Mouse (Mus musculus) adrenal gland, postnatal 25 days (tissue): ENCODE data around the gene Pafah1b2. TPM values are rescaled to one million over a fixed set of nuclear protein-coding genes. Genes with fewer than 3 reads are reported as not detected.

Source experiments
- DNase-seq: peaks from one replicate; pipeline ENCODE4 v3.0.0; 2021; ENCODE audit warnings: mixed read lengths
- microRNA-seq, 2 experiments: library from miRNA; unstranded; fragments of <30 nt; microRNA quantifications; one replicate each; pipeline ENCODE4 v1.2.0; 2021
- total RNA-seq: library from RNA; stranded (reverse); gene quantifications from 2 replicates; pipeline ENCODE4 v1.2.3, GENCODE M21; 2021

Gene Pafah1b2
- total RNA-seq, 1 experiment from 2014 or later, result 146 TPM

GRCm38 (mm10) chr9:45941329-45941888 lies 71.1 kb downstream of the Pafah1b2 start:
- DNase-seq, result no peak

GRCm38 (mm10) chr9:45939794-45940193 lies 72.7 kb downstream of the Pafah1b2 start:
- DNase-seq, result no peak

DNA sequence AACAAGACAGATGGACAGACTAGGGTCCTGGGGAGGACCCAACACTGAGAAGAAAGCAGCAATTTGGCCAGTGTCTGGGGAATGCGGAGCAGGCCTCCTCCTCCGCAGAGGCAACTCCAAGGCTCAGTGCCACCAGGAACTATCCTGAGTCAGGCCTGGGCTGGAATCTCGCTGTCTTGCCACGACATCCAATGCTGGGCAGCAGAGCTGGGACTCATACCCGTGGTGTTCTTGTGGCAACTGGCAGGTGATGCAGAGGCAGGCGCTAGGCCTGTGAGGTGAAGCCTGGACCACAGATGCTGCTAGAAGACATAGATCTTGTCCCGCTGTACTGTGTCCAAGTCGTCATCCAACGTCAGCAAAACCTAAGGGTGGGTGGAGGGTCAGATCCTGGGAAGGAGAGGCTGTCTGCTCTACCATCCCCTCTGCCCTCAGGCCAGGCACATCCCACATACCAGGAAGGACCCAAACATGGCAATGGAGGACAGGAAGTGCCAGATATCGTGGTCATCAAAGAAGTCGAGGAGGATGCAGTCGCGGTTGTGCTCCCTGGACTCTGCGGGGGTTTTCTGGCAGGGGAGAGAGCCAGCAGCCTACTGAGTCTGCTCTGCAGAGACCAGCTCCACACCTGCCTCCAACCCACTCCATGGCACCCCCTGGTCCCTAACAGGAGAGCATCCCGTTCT lies 73.4 kb downstream of the Pafah1b2 start:
- DNase-seq, result no peak

DNA sequence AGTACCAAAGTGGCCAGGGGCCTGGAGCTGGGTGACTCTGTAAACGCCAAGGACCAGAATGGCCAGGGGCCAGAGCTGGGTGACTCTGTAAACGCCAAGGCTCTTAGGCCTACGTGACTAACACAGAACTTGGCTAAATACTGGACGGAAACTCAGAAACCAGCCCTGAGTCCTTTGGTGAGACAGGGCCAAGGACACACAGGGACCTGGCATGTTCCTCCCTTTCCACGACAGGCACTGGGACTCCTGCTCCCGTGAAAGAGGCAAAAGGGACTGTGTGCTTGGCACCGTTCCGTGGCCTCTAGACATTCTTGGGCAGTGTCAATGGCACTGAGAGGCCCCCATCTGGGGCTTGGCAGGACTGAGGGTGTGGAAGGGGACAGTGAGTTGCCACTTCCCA lies 74.4 kb downstream of the Pafah1b2 start:
- DNase-seq, result peak; percentile 77

DNA sequence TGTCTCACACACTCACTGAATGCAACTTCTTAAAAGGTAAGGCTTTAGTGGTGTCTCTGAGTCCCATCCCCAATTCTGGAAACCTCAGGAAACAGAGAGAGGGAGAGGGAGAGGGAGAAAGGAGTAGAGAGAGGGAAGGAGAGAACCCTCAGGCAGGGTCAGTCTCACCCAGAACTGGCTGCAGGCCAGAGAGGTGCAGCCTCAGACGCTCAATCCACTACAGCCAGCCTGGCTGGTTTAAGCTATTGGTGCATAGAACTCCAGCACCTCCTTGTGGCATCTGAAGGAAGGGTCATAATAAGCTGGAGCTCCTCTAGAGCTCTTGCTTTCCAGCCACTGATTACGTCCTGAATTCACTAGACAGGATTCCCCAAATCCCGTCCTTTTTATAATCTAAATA lies 75.6 kb downstream of the Pafah1b2 start:
- DNase-seq, result peak; percentile 66

DNA sequence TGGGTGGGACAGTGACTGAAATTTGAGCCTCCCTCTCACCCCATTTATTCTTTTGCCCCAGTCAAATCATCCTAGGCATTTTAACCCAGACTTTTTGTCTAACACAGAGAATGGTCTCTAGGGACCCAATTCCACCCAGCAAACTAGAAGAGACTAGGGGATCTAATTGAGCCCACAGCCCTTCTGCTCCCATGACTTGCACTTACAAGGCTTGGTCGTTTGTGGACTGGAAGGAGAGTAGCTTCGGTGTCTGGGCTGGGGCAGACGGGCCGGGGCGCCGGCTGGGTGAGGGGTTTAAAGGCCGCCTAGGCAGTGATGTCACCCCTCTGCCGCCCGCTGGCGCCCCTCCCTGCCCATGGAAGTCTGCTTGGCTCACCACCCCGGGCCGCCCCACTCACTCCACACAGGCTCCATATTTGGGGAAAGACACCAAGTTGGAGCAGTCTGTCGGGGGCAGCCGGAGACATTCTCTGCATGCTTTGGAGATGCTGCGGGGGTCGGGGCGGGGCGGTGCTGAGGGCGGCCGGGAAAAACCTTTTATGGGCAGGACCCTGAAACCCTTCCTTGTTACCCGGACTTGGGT lies 76.8 kb downstream of the Pafah1b2 start, which contains the start of gene Tagln:
Gene Tagln (minus strand): TSS at position 431 of the 583 bp plus-strand sequence.
- no peak for DNase-seq

- DNase-seq, result no peak
These were observed 79.7 kb downstream of the Pafah1b2 start for GRCm38 (mm10) chr9:45932571-45933415.

DNA sequence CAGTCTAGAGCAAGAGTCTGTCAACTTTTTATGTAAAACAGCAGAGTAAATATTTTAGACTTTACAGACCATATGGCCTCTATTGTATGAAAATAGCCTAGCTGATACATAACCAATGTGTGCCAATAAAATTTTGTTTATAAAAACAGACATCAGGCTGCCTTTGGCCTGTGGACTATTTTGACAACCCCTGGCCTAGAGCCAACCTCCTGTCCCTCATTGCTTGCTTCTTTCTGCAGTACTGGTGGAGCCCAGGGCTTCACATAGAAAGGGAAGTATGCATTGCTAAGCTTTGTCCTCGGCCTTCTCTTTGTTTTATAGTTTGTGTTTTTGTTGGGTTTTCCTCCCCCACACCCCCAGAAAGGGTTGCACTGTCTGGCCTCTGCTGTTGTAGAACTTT lies 80.5 kb downstream of the Pafah1b2 start:
- DNase-seq, result no peak

DNA sequence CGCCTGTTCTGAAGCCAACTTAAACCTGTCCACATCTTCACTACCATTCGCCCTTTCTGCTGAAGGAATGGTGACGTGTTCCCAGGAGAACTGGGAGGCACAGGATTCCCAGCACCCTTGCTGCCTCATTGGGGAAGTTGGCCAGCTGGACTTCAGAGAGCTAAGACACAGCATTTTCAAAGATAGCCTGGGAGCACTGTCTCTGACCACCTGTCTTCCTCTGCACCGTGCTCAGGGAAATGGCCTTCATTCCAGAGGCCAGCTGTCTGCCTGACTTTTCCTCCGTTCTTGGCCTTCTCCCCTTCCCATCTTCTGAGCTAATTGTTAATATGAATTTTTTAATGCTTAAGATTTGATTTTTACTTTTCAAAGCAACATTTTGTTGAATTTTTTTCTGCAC lies 83.2 kb downstream of the Pafah1b2 start:
- no peak for DNase-seq

DNA sequence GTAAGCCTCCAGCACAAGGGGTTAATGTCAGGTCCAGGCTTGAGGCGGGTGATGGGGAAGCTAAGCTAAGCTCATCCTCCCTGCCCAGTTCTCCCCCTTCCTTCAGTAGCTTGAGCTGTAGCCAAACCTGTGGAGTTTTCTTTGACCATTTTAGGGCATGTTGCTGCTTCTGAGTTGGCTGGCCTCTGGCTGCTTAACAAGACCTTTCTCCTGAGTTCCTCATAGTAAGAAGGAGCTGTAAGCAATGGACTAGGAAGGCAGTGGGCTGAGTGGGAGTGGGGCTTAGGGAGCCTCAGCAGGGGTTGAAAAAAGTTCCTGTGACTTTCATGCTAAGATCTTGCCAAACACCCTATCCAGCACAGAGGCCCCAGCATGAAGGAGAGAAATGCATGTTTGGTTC lies 92.6 kb downstream of the Pafah1b2 start:
- DNase-seq, result no peak

DNA sequence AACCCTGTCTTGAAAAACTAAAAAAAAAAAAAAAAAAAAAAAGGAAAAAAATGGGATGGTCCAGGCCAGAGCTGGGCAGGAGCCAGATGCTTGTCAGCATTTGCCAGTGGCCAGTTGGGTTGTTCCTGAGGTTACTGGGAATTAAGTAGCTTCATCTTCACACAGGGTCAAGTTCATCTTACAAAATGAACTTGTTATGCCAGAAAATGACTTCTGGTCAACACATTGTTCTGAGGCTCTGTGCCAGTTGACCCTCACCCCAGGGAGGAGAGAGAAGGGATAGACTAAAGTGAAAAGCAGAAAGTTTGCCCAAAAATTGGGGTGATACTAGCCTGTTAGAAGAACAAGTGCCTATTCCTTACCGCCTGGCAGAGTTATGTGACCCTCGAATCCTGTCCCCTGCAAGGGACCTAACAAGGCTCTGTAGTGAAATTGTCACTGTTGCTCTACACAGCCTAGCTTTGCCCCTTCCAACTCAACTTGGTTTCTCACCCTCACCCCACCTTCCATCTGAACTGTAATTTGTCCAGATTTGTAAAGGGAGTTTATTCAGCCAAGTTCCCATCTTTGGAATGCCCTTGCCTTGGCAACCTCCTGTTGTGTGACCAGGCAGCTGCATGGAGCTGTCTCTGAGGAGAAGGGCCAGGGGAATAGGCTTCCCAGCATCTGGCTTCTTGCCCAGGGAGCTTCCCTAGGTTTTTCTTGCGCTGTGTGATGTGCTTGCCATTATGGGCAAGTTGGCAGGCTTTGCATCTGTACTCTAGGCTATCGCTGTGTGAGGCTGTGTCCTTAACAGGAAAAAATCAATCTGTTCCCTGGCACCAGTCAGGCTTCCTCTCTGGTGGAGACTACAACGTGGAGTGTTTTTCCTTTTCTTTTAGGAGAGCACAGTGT lies 95.2 kb downstream of the Pafah1b2 start:
- peak; percentile 61 for DNase-seq

GRCm38 (mm10) chr9:45915659-45916058 lies 96.8 kb downstream of the Pafah1b2 start:
- DNase-seq, result no peak

Small RNA genes within 50 kb of the gene (microRNA-seq; reads per million reads assigned to microRNA genes)
- gene Mir7087, result 0.69 to 1.1 reads per million in 2 experiments

Other genes starting within 250 kb of the Pafah1b2 start
- gene Cep164, start 184.0 kb downstream of the Pafah1b2 start, total RNA-seq, result 20.6 and 23.1 TPM in 2 replicates
- 22.6 and 31.1 TPM in 2 replicates for gene Bace1, start 174.1 kb downstream of the Pafah1b2 start, total RNA-seq
- gene Pcsk7, start 106.2 kb downstream of the Pafah1b2 start, total RNA-seq, result 28.9 and 33.7 TPM in 2 replicates
- 51.8 and 56.0 TPM in 2 replicates for gene Rnf214, start 105.8 kb downstream of the Pafah1b2 start, total RNA-seq
- gene Tagln, start 76.6 kb downstream of the Pafah1b2 start, total RNA-seq, result 51.0 and 70.2 TPM in 2 replicates
- gene Sidt2, start 57.4 kb downstream of the Pafah1b2 start, total RNA-seq, result 286 and 328 TPM in 2 replicates
- 57.3 and 63.2 TPM in 2 replicates for gene Sik3, start 130 bp upstream of the Pafah1b2 start, total RNA-seq
- 0.52 and 119 TPM in 2 replicates for gene Apoa1, start 215.9 kb upstream of the Pafah1b2 start, total RNA-seq
- 2.2 and 32.9 TPM in 2 replicates for gene Apoc3, start 222.9 kb upstream of the Pafah1b2 start, total RNA-seq
- 1.00 TPM in 1 of 2 replicates, not detected in the other for gene Apoa4, start 228.0 kb upstream of the Pafah1b2 start, total RNA-seq